Mouse (Mus musculus) regulatory T cell (primary cell): ENCODE data around the gene 1700018B08Rik.

ENCODE experiments used
- in situ Hi-C: fragments of 300-600 bp; cut with MboI, MseI; formaldehyde crosslinking; loops from one replicate; pipeline ENCODE4 v1.15.1; 2025; ENCODE audit warnings: high pct_unique_total_duplicates

Gene 1700018B08Rik

GRCm38 (mm10) chr8:121525111-121525818 is 18.9 kb downstream of the 1700018B08Rik start:
- in situ Hi-C loops: no loop called here

DNA sequence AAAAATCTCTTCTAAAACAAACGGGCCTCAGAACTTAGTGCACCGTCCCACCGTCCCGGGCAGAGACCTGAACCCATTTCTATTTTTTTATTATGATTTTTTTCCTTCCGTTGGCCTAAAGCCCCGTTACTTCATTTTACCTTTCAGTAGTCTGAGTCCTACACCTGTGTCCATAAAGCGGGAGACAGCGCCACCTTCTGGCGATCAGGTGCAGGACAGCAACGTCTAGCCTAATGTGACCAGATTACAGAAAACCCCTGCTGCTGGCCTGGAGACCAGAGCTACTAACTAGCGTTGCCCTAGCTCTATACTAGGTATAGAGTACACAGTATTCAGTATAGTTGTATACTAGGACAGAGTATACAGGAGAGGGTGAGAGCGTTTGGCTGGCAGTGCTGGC is 30.7 kb downstream of the 1700018B08Rik start:
- in situ Hi-C loops: loop anchor here (5.0 kb wide), 1 partner anchor 411 kb away; no protein-coding TSS in a partner anchor

DNA sequence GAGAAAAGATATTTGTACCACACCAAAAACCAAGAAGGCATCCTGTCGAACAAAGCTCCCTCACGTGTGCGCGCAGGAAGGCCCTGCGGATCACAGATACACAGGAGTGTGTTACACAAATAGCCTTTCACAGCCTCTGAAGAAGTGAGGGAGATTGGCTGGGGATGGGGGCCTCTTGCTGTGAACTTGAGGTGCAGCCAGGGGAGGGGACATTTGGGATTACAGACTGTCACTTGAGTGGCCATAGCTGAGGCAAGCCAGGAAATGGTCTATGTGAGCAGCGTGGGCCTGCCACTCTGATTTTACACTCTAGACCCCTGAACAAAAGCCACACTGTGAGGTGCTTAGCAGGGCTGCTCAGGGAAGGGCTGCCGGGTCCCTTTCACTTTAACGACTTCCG is 32.4 kb downstream of the 1700018B08Rik start:
- in situ Hi-C loops: loop anchor here (5.0 kb wide), 1 partner anchor 409 kb away; no protein-coding TSS in a partner anchor

DNA sequence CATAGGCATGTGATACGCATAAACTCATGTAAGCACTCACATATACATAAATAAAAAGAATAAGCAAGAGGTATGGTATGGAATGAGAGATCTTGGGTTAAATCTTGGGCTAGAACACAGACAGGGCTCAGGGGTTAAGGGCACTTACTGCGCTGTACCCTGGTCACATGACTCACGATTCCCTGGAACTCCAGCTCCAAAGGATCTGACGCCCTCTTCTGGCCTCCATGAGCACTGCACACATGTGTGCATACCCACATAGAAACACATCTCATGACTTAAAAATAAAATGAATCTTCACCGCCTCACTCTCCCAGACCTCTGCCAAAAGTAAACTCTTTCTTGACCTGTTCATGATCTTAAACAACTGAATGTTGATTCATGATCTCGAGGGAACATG is 46.5 kb downstream of the 1700018B08Rik start:
- in situ Hi-C loops: loop anchor here (10.0 kb wide), 1 partner anchor 373 kb away; the partner anchor contains the start of gene Foxl1

GRCm38 (mm10) chr8:121491633-121492032 is 52.5 kb downstream of the 1700018B08Rik start:
- in situ Hi-C loops: loop anchor here (10.0 kb wide), 1 partner anchor 367 kb away; the partner anchor contains the start of gene Foxl1

DNA sequence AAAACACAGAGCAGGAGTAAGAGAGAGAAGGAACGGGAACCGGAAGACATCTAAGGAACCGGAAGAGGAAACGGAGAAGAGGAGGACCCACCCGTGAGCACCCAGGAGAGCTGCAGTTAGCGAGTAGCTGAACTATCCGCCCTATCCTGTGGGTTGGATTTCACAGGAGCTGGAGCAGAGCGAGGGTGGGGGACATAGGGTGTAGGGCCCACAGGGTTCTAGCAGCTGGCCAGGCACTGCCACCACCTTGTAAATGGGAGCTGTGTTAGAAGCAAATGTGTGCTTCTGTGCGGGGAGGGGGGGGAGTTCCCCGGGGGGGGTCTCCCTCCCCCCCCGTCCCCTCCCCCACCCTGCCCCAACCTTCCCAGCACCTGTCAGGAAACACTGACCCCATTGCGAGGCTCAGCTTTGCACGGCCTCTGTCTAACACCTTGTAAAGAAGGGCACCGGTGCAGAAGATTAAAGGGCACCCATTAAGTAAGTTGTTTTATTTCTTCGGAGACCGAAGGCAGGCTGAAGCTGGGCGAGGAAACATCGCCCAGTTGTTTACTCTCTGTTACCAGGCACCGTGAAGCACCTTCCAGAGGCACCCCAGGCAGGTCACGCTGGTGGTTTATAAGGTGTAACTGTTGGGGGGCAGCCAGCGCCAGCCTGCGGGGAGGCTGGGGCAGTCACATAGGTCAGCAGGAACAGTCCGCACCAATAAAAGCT is 59.9 kb downstream of the 1700018B08Rik start:
- in situ Hi-C loops: no loop called here
